Mouse (Mus musculus) liver, embryonic 15.5 days (tissue): ENCODE data around the gene Veph1. TPM values are rescaled to one million over a fixed set of nuclear protein-coding genes. Genes with fewer than 3 reads are reported as not detected.

Source experiments
- ATAC-seq: fragments of 200-750 bp; cut with Nextera tagmentation; 2 replicates; pipeline ENCODE4 v1.8.0; 2017; ENCODE audit warnings: moderate number of reproducible peaks, mild to moderate bottlenecking, moderate library complexity; ENCODE audit not compliant: insufficient read depth
- H3K27ac ChIP-seq: fragments of 300-500 bp; sonication (generic); replicated peaks from 2 replicates; pipeline ENCODE4 v1.5.1; 2015; ENCODE audit warnings: mild to moderate bottlenecking, inconsistent platforms
- H3K27me3 ChIP-seq: fragments of 300-500 bp; sonication (generic); 2 replicates; pipeline ENCODE4 v1.6.1; 2015; ENCODE audit warnings: mild to moderate bottlenecking, inconsistent platforms
- H3K36me3 ChIP-seq: fragments of 300-500 bp; sonication (generic); replicated peaks from 2 replicates; pipeline ENCODE4 v1.6.1; 2015; ENCODE audit warnings: moderate library complexity, mild to moderate bottlenecking, inconsistent platforms
- H3K4me1 ChIP-seq: fragments of 300-500 bp; sonication (generic); replicated peaks from 2 replicates; pipeline ENCODE4 v1.6.1; 2015; ENCODE audit warnings: inconsistent platforms
- H3K4me2 ChIP-seq: fragments of 300-500 bp; sonication (generic); 2 replicates; pipeline ENCODE4 v1.6.1; 2015; ENCODE audit warnings: moderate library complexity, mild to moderate bottlenecking, inconsistent platforms
- H3K4me3 ChIP-seq: fragments of 300-500 bp; sonication (generic); replicated peaks from 2 replicates; pipeline ENCODE4 v1.5.1; 2015; ENCODE audit warnings: mild to moderate bottlenecking, inconsistent platforms
- H3K9ac ChIP-seq: fragments of 300-500 bp; sonication (generic); 2 replicates; pipeline ENCODE4 v1.6.1; 2015; ENCODE audit warnings: moderate library complexity, mild to moderate bottlenecking, inconsistent platforms
- H3K9me3 ChIP-seq: fragments of 300-500 bp; sonication (generic); replicated peaks from 2 replicates; pipeline ENCODE4 v1.6.1; 2016; ENCODE audit warnings: inconsistent platforms
- WGBS: fragments of 180-500 bp; shearing (Covaris S2); methylation state at CpG from one replicate; pipeline ENCODE4 v1.1.7; 2015; ENCODE audit warnings: mixed read lengths; ENCODE audit not compliant: insufficient replicate concordance; 5-methylcytosine and 5-hydroxymethylcytosine counted together
- polyA plus RNA-seq: library from polyadenylated mRNA; unstranded; fragments of >200 nt; fragmentation: Nextera tagmentation; extraction: Ambion mirVana; gene quantifications from 2 replicates; pipeline ENCODE4 v1.2.1, GENCODE M21; 2015

Veph1 gene
- polyA plus RNA-seq, 1 experiment from 2014 or later: 0.05 TPM

GRCm38 (mm10) chr3:66004989-66005388, 291.6 kb downstream of the Veph1 start:
- H3K4me1 ChIP-seq: no peaks in the 10 kb centered on the region
- no peak for ATAC-seq
- H3K9me3 ChIP-seq: no peaks in the 10 kb centered on the region
- no peak overlapping the region for H3K4me2 ChIP-seq
- no peak overlapping the region for H3K9ac ChIP-seq
- H3K27ac ChIP-seq: no peak overlapping the region
- WGBS: 57% methylated on average over 4 of the region's 4 CpGs
- H3K4me3 ChIP-seq: no peak overlapping the region
- H3K27me3 ChIP-seq: no peaks in the 10 kb centered on the region
- no peaks in the 10 kb centered on the region for H3K36me3 ChIP-seq

GRCm38 (mm10) chr3:66004220-66004951, 292.3 kb downstream of the Veph1 start:
- H3K4me3 ChIP-seq: no peak overlapping the region
- ATAC-seq: no peak
- no peak overlapping the region for H3K4me2 ChIP-seq
- no peaks in the 10 kb centered on the region for H3K4me1 ChIP-seq
- 28% methylated on average over 7 of the region's 7 CpGs for WGBS
- H3K9ac ChIP-seq: no peak overlapping the region
- H3K9me3 ChIP-seq: no peaks in the 10 kb centered on the region
- H3K27me3 ChIP-seq: no peaks in the 10 kb centered on the region
- H3K27ac ChIP-seq: no peak overlapping the region
- H3K36me3 ChIP-seq: no peaks in the 10 kb centered on the region

Other genes starting within 250 kb of the Veph1 start
- 0.12 and 0.17 TPM in 2 replicates for gene Ptx3, start 76.9 kb downstream of the Veph1 start, polyA plus RNA-seq